Mouse (Mus musculus) gastrocnemius, postnatal 4 days (tissue): ENCODE results near the gene Gm10720. TPM values are rescaled to one million over a fixed set of nuclear protein-coding genes. Genes with fewer than 3 reads are reported as not detected.
"Not testable (repeated sequence)": the region's sequence is repeated elsewhere in the genome, so short reads cannot be mapped to it uniquely, and the experiment has no call there.

Experiments
- DNase-seq, 2 experiments: peaks; one replicate each; pipeline ENCODE4 v3.0.0; 2021 to 2022; ENCODE audit warnings: low spot score in 2 of 2, mixed read lengths in 2 of 2
- long read RNA-seq, 2 experiments: library from polyadenylated mRNA; stranded (forward); transcript quantifications; one replicate each; pipeline ENCODE4 v2.0.0; 2021
- total RNA-seq, 2 experiments: library from RNA; stranded (reverse); gene quantifications; 2 replicates each; pipeline ENCODE4 v1.2.3; 2021

Gene Gm10720
- total RNA-seq = not detected
- long read RNA-seq, experiment 1 = 0 reads
- long read RNA-seq, experiment 2 = 0 reads

DNA sequence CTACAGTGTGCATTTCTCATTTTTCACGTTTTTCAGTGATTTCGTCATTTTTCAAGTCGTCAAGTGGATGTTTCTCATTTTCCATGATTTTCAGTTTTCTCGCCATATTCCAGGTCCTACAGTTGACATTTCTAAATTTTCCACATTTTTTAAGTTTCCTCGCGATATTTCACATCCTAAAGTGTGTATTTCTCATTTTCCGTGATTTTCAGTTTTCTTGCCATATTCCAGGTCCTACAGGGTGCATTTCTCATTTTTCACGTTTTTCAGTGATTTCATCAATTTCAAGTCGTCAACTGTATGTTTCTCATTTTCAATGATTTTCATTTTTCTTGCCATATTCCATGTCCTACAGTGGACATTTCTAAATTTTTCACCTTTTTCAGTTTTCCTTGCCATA, at the start of gene Gm10720:
Gene Gm10720, plus strand, starts transcription at position 301 of the 400 bp plus-strand sequence.
- DNase-seq = not testable (repeated sequence)

DNA sequence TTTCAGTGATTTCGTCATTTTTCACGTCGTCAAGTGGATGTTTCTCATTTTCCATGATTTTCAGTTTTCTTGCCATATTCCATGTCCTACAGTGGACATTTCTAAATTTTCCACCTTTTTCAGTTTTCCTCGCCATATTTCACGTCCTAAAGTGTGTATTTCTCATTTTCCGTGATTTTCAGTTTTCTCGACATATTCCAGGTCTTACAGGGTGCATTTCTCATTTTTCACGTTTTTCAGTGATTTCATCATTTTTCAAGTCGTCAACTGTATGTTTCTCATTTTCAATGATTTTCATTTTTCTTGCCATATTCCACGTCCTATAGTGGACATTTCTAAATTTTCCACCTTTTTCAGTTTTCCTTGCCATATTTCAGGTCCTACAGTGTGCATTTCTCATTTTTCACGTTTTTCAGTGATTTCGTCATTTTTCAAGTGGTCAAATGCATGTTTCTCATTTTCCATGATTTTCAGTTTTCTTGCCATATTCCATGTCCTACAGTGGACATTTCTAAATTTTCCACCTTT, 14.9 kb upstream of the Gm10720 start, which contains the start of gene Gm10722:
Gene Gm10722, plus strand, starts transcription at position 478 of the 528 bp plus-strand sequence.
- peak in 1 of 2 experiments; percentile 47 for DNase-seq

DNA sequence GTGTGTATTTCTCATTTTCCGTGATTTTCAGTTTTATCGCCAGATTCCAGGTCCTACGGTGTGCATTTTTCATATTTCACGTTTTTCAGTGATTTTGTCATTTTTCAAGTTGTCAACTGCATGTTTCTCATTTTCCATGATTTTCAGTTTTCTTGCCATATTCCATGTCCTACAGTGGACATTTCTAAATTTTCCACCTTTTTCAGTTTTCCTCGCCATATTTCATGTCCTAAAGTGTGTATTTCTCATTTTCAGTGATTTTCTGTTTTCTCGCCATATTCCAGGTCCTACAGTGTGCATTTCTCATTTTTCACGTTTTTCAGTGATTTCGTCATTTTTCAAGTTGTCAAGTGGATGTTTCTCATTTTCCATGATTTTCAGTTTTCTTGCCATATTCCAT, 14.4 kb upstream of the Gm10720 start:
- DNase-seq = peak in 1 of 2 experiments; percentile 7

DNA sequence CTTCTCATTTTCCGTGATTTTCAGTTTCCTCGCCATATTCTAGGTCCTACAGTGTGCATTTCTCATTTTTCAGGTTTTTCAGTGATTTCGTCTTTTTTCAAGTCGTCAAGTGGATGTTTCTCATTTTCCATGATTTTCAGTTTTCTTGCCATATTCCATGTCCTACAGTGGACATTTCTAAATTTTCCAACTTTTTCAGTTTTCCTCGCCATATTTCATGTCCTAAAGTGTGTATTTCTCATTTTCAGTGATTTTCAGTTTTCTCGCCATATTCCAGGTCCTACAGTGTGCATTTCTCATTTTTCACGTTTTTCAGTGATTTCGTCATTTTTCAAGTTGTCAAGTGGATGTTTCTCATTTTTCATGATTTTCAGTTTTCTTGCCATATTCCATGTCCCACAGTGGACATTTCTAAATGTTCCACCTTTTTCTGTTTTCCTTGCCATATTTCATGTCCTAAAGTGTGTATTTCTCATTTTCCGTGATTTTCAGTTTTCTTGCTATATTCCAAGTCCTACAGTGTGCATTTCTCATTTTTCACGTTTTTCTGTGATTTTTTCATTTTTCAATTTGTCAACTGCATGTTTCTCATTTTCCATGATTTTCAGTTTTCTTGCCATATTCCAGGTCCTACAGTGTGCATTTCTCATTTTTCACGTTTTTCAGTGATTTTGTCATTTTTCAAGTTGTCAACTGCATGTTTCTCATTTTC, 13.3 kb upstream of the Gm10720 start:
- peak; percentile 100 for DNase-seq

DNA sequence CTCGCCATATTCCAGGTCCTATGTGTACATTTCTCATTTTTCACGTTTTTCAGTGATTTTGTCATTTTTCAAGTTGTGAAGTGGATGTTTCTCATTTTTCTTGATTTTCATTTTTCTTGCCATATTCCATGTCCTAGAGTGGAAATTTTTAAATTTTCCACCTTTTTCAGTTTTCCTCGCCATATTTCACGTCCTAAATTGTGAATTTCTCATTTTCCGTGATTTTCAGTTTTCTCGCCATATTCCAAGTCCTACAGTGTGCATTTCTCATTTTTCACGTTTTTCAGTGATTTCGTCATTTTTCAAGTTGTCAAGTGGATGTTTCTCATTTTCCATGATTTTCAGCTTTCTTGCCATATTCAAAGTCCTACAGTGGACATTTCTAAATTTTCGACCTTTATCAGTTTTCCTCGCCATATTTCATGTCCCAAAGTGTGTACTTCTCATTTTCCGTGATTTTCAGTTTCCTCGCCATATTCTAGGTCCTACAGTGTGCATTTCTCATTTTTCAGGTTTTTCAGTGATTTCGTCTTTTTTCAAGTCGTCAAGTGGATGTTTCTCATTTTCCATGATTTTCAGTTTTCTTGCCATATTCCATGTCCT, 12.6 kb upstream of the Gm10720 start, which contains the start of gene Gm11168:
Gene Gm11168, plus strand, starts transcription at position 553 of the 603 bp plus-strand sequence.
- DNase-seq = peak; percentile 15 to 60

DNA sequence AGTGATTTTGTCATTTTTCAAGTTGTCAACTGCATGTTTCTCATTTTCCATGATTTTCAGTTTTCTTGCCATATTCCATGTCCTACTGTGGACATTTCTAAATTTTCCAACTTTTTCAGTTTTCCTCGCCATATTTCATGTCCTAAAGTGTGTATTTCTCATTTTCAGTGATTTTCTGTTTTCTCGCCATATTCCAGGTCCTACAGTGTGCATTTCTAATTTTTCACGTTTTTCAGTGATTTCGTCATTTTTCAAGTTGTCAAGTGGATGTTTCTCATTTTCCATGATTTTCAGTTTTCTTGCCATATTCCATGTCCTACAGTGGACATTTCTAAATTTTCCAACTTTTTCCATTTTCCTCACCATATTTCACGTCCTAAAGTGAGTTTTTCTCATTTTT, 9.3 kb upstream of the Gm10720 start:
- not testable (repeated sequence) for DNase-seq

DNA sequence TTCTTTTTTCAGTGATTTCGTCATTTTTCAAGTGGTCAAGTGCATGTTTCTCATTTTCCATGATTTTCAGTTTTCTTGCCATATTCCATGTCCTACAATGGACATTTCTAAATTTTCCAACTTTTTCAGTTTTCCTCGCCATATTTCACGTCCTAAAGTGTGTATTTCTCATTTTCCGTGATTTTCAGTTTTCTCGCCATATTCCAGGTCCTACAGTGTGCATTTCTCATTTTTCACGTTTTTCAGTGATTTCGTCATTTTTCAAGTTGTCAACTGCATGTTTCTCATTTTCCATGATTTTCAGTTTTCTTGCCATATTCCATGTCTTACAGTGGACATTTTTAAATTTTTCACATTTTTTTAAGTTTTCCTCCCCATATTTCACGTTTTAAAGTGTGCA, 8.8 kb upstream of the Gm10720 start:
- DNase-seq = not testable (repeated sequence)

DNA sequence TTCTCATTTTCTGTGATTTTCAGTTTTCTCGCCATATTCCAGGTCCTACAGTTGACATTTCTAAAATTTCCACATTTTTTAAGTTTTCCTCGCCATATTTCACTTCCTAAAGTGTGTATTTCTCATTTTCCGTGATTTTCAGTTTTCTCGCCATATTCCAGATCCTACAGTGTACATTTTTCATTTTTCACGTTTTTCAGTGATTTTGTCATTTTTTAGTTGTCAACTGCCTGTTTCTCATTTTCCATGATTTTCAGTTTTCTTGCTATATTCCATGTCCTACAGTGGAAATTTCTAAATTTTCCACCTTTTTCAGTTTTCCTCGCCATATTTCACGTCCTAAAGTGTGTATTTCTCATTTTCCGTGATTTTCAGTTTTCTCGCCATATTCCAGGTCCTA, 8.2 kb upstream of the Gm10720 start:
- peak in 1 of 2 experiments; percentile 38 for DNase-seq

DNA sequence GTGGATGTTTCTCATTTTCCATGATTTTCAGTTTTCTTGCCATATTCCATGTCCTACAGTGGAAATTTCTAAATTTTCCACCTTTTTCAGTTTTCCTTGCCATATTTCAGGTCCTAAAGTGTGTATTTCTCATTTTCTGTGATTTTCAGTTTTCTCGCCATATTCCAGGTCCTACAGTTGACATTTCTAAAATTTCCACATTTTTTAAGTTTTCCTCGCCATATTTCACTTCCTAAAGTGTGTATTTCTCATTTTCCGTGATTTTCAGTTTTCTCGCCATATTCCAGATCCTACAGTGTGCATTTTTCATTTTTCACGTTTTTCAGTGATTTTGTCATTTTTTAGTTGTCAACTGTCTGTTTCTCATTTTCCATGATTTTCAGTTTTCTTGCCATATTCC, 6.1 kb upstream of the Gm10720 start:
- DNase-seq = not testable (repeated sequence)

DNA sequence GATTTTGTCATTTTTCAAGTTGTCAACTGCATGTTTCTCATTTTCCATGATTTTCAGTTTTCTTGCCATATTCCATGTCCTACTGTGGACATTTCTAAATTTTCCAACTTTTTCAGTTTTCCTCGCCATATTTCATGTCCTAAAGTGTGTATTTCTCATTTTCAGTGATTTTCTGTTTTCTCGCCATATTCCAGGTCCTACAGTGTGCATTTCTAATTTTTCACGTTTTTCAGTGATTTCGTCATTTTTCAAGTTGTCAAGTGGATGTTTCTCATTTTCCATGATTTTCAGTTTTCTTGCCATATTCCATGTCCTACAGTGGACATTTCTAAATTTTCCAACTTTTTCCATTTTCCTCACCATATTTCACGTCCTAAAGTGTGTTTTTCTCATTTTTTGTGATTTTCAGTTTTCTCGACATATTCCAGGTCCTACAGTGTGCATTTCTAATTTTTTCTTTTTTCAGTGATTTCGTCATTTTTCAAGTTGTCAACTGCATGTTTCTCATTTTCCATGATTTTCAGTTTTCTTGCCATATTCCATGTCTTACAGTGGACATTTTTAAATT, 3.3 kb upstream of the Gm10720 start:
- DNase-seq = not testable (repeated sequence)

DNA sequence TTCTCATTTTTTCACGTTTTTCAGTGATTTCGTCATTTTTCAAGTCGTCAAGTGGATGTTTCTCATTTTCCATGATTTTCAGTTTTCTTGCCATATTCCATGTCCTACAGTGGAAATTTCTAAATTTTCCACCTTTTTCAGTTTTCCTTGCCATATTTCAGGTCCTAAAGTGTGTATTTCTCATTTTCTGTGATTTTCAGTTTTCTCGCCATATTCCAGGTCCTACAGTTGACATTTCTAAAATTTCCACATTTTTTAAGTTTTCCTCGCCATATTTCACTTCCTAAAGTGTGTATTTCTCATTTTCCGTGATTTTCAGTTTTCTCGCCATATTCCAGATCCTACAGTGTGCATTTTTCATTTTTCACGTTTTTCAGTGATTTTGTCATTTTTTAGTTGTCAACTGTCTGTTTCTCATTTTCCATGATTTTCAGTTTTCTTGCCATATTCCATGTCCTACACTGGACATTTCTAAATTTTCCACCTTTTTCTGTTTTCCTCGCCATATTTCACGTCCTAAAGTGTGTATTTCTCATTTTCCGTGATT, 2.6 kb upstream of the Gm10720 start, which contains the start of gene Gm10721:
Gene Gm10721, plus strand, starts transcription at position 408 of the 547 bp plus-strand sequence.
- DNase-seq = not testable (repeated sequence)

DNA sequence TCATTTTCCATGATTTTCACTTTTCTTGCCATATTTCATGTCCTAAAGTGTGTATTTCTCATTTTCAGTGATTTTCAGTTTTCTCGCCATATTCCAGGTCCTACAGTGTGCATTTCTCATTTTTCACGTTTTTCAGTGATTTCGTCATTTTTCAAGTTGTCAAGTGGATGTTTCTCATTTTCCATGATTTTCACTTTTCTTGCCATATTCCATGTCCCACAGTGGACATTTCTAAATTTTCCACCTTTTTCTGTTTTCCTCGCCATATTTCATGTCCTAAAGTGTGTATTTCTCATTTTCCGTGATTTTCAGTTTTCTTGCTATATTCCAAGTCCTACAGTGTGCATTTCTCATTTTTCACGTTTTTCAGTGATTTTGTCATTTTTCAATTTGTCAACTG, 442 bp downstream of the Gm10720 start:
- peak; percentile 10 to 55 for DNase-seq

DNA sequence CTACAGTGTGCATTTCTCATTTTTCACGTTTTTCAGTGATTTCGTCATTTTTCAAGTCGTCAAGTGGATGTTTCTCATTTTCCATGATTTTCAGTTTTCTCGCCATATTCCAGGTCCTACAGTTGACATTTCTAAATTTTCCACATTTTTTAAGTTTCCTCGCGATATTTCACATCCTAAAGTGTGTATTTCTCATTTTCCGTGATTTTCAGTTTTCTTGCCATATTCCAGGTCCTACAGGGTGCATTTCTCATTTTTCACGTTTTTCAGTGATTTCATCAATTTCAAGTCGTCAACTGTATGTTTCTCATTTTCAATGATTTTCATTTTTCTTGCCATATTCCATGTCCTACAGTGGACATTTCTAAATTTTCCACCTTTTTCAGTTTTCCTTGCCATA, 1.7 kb downstream of the Gm10720 start, which contains the start of gene Gm10719:
Gene Gm10719, plus strand, starts transcription at position 301 of the 400 bp plus-strand sequence.
- not testable (repeated sequence) for DNase-seq

DNA sequence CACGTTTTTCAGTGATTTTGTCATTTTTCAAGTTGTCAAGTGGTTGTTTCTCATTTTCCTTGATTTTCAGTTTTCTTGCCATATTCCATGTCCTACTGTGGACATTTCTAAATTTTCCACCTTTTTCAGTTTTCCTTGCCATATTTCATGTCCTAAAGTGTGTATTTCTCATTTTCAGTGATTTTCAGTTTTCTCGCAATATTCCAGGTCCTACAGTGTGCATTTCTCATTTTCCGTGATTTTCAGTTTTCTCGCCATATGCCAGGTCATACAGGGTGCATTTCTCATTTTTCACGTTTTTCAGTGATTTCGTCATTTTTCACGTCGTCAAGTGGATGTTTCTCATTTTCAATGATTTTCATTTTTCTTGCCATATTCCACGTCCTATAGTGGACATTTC, 3.5 kb downstream of the Gm10720 start:
- peak; percentile 100 for DNase-seq

DNA sequence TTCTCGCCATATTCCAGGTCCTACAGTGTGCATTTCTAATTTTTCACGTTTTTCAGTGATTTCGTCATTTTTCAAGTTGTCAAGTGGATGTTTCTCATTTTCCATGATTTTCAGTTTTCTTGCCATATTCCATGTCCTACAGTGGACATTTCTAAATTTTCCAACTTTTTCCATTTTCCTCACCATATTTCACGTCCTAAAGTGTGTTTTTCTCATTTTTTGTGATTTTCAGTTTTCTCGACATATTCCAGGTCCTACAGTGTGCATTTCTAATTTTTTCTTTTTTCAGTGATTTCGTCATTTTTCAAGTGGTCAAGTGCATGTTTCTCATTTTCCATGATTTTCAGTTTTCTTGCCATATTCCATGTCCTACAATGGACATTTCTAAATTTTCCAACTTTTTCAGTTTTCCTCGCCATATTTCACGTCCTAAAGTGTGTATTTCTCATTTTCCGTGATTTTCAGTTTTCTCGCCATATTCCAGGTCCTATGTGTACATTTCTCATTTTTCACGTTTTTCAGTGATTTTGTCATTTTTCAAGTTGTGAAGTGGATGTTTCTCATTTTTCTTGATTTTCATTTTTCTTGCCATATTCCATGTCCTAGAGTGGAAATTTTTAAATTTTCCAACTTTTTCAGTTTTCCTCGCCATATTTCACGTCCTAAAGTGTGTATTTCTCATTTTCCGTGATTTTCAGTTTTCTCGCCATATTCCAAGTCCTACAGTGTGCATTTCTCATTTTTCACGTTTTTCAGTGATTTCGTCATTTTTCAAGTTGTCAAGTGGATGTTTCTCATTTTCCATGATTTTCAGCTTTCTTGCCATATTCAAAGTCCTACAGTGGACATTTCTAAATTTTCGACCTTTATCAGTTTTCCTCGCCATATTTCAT, 4.6 kb downstream of the Gm10720 start:
- peak; percentile 82 to 100 for DNase-seq

DNA sequence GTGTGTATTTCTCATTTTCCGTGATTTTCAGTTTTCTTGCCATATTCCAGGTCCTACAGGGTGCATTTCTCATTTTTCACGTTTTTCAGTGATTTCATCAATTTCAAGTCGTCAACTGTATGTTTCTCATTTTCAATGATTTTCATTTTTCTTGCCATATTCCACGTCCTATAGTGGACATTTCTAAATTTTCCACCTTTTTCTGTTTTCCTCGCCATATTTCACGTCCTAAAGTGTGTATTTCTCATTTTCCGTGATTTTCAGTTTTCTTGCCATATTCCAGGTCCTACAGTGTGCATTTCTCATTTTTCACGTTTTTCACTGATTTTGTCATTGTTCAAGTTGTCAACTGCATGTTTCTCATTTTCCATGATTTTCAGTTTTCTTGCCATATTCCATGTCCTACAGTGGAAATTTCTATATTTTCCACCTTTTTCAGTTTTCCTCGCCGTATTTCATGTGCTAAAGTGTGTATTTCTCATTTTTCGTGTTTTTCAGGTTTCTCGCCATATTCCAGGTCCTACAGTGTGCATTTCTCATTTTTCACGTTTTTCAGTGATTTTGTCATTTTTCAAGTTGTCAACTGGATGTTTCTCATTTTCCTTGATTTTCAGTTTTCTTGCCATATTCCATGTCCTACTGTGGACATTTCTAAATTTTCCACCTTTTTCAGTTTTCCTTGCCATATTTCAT, 7.0 kb downstream of the Gm10720 start:
- DNase-seq = not testable (repeated sequence)

DNA sequence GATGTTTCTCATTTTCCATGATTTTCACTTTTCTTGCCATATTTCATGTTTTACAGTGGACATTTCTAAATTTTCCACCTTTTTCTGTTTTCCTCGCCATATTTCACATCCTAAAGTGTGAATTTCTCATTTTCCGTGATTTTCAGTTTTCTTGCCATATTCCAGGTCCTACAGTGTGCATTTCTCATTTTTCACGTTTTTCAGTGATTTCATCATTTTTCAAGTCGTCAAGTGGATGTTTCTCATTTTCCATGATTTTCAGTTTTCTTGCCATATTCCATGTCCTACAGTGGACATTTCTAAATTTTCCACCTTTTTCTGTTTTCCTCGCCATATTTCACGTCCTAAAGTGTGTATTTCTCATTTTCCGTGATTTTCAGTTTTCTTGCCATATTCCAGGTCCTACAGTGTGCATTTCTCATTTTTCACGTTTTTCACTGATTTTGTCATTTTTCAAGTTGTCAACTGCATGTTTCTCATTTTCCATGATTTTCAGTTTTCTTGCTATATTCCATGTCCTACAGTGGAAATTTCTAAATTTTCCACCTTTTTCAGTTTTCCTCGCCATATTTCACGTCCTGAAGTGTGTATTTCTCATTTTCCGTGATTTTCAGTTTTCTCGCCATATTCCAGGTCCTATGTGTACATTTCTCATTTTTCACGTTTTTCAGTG, 8.0 kb downstream of the Gm10720 start, which contains the start of gene Gm10718:
Gene Gm10718, plus strand, starts transcription at position 236 of the 673 bp plus-strand sequence.
- DNase-seq = peak; percentile 23 to 55

DNA sequence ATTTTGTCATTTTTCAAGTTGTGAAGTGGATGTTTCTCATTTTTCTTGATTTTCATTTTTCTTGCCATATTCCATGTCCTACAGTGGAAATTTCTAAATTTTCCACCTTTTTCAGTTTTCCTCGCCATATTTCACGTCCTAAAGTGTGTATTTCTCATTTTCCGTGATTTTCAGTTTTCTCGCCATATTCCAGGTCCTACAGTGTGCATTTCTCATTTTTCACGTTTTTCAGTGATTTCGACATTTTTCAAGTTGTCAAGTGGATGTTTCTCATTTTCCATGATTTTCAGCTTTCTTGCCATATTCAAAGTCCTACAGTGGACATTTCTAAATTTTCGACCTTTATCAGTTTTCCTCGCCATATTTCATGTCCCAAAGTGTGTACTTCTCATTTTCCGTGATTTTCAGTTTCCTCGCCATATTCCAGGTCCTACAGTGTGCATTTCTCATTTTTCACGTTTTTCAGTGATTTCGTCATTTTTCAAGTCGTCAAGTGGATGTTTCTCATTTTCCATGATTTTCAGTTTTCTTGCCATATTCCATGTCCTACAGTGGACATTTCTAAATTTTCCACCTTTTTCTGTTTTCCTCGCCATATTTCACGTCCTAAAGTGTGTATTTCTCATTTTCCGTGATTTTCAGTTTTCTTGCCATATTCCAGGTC, 8.7 kb downstream of the Gm10720 start:
- not testable (repeated sequence) for DNase-seq
